Mouse (Mus musculus): ENCODE data around the gene Dhrs3.

Dhrs3 gene

DNA sequence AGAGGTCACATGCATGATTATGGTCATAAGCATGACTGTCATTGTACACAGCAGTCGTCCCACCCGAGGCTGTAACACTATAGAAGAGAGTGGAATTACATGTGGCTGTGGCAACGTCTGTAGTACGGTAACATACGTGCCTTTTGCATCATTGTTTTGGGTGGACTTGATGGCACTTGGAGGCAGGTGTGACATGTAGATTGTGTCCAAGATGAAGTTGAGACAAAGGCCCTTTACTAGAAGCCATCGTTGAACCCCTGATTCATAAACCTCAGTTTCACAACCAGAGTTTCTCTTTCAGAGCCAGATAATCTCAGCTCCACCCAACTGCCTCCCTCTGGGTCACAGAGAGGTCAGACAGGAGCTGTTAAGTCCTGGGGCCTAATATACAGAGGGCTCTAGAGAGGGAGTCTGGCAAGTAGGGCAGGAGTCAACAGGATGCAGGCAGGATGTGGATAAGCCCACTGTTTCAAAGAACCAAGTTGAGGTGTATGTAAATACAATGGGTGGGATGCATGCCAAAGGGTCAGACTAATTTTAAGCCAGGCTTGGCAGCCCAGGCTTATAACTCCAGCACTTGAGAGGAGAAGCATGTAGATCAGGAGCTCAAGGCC lies 5.5 kb downstream of the Dhrs3 start:
- DNase-seq = no peak

DNA sequence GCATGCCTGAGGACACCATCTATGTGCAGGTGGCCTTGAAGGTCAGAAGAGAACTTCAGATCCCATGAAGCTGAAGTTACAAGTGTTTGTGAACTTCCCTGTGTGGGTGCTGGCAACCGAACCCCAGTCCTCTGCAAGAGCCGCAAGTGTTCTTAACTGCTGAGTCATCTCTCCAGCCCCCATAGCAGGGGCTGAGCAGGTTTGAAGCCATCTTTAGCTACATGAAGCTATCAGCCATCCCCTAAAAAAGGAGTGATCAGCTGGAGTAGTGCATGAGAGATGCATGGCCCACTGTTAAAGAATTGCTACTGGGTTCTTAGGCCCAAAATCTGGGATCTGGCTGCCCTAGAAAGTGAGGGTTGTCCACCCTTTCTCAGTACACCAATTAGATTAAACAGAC lies 6.1 kb downstream of the Dhrs3 start:
- DNase-seq = no peak

GRCm38 (mm10) chr4:144901561-144902111 lies 9.0 kb downstream of the Dhrs3 start:
- no peak for DNase-seq

DNA sequence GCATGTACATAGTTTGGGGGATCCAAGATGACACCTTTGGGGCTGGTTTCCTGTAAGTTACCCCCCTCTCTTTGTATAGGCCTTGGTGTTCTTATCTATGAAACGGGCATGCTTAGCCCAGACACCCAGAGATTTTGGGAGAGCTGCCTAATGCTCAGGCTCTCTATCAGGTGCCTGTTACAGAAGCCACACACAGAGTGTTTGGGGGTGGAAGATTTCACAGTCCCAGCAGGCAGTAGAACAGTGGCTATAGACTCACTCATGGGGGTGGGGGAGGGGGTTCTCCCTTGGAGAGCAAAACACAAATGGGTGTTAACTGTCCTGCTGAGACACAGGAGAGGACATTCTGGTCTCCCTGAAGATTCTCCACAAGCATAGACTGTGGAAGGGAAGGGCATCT lies 10.5 kb downstream of the Dhrs3 start:
- DNase-seq = no peak

DNA sequence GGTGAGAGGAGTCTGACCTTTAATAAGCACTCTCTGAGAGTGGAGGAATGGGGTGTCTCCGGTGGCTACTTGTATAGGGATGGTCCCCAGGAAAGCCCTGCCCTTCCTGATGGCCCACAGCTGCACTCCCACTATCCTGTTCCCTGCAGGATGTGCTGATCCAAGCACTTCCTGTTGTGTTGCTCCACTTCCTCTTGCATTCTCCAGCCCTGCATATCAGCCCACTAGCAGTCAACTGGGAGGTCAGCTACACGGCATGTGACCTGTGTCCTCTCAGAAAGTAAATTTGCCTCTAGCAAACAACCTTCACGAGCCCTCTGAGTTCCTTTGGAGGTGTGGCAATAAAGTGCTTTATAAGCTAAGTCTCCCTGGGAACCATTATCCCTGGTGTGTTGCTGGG lies 11.3 kb downstream of the Dhrs3 start:
- no peak for DNase-seq

GRCm38 (mm10) chr4:144905128-144905527 lies 12.5 kb downstream of the Dhrs3 start:
- DNase-seq = no peak

DNA sequence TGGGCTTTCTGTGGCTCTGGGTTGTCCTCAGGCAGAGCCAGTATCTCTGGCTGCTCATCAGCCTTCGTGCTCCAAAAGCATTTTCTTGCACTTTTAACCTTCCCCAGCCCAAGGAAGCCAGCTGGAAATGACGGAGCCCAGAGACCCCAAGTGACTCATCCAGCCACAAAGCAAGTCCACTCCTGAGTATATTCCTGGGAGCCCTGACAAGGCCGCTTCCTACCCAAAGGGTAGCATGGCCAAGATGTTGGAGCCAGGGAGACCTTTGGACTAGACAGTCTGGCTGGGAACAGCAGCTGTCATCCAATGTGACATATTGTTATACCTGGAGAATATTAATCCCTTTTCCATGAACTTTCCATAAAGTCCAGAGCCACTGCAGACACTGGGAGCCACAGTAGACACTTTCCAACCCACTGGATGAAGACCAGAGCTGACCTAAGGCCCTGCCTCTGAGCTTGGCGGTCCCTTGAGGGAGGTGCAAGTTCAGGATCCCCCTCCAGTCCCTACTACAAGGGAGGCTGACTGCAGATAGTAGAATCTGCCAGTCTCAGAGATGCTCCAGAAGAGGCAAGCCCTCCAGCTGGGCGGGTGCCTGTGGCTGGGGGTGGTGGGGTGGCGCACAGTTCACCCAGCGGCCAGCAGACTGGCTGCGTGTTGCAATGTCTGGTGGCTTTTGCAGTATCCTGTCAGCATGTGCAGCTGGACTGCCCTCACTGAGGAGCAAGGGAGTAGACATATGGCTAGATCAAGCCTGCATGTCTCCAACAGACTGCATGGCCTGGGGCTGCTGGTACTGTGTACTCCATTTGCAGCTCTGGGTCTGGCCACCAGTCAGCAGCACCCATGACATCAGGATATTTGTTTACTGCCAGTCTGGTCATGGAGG lies 13.6 kb downstream of the Dhrs3 start:
- peak in 1 of 2 experiments; percentile 12 for DNase-seq

DNA sequence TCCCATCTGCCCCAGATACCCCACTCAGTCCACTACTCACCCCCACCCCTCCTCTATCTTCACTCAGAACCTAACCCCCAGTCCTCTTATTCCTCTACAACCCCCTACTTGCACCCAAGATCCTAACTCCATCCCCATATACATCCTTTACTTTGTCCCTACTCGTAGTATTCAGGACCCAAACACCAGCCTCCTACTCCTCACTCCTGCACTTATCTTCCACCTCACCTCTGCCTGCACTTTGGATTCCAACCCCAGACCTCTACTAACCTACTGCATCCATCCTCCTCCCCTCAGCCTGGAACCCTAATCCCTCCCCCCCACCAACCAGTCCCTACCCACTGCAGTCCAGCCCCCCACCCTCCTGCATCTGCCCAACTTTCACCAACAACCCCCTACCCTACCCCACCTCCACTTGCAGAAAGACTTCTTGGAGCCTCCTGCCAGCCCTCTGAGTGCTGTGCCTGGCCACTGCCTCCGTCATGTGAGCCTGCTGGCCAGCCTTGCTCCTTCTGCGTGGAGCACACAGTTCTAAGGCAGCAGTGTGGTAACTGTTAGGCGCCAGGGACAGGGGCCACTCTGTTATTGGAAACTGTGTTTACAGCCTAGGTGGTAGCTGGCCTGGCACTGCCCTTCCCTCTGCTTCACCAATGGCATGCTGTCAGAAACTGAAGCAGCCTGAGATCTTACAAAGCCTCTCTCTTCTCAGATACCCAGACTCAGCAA lies 14.5 kb downstream of the Dhrs3 start:
- DNase-seq = no peak

GRCm38 (mm10) chr4:144908825-144909224 lies 16.2 kb downstream of the Dhrs3 start:
- no peak for DNase-seq

DNA sequence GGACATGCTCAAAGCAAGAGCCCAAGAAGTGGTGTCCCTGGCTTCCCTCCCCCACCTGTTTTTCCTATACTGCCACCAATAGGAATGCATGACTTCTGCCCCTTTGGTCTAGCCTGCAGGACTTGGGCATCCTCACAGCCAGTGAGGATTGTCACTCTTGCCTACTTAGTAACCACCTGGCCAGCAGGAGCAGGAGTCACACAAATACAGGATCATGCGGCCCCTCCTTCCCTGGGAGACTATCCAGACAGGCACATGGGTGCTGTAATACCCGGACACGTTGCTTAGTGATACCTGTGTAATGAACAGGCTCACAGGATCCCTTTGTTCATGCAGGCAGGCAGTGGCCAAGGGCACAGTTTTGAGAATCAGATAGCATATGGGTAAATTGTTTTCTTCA lies 17.7 kb downstream of the Dhrs3 start:
- DNase-seq = no peak

DNA sequence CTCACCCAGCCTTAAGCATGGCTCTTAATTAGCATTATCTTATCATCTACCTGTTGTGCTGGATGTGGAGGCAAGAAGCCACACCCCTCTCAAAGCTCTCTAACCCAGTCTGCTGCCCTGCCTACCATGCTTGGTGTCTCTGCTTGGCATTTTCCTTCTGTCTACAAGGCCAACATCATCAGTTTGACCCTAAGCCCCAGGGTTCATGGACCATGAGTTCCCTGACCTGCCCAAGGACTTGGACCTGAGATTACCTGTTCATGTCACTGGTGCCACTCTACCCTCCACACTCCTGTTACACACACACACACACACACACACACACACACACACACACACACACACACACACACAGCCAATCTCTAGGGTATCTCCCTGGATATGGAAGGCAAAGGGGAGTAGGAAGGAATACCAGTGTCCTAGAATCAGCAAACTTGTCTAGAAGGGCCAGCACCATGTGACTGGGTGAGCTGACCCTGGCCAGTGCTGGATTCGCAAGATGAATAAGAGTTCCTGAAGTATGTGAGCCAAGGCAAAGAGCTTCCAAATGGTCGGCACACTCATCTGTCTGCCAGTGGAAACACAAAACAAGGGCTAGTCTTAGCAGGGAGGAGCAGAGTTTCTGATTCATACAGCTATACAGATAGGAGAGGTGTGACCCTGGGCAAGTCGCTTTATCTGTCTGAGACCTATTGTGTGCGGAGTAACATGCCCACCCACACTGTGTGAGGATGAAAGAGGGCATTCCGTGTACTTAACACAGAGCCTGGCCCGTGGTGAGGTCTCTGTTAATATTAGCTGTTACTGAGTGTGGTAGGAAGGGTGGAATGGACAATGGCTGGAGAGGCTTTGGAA lies 20.9 kb downstream of the Dhrs3 start:
- DNase-seq = no peak

DNA sequence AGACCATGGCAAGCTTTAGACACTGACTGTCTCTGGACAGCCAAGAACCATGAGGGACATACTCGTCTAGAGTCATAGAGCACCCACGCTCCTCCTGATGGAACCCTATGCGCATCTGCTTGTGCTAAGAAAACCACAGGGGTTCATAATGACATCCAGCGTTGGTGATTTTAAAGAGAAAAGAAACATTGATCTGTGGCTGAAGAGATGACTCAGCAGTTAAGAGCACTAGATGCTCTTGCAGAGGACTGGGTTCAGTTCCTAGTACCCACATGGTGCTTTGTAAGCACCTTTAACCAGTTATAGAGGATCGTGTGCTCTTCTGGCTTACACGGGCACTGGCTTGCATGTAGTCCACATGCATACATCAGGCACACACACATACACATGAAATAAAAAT lies 23.9 kb downstream of the Dhrs3 start:
- DNase-seq = no peak

DNA sequence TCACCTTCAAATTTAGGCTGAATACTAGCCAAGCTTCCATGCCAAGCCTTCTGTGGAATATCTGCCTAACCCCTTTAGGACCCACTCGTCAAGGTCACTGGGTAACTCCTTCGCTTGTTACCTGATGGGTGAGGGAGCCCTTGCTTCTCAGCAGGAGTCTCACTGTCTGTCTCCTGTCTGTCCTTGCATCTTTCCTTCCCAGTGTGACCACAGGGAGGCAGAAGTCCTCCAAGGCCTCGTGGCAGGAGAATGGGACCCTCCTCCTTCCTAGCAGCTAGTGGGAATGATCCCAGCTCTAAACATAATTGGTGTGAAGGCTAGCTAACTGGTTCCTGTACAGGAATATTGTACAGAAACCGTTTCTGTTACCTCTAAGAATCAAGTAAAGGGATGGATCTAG lies 24.5 kb downstream of the Dhrs3 start:
- DNase-seq = no peak

DNA sequence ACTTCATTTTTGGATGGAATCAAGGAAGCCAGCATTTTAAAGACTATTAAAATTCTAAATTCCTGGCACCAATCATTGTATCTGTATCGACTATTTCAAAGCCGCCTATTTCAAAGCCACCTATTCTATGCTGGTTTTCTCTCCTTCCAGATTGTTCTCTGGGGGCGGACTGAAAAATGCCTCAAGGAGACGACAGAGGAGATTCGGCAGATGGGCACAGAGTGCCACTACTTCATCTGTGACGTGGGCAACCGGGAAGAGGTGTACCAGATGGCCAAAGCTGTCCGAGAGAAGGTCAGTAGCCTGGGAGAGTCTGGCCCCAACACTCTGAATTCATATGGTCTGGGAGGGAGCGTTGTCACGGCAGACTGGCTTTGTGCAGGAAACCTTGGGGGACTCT lies 25.9 kb downstream of the Dhrs3 start:
- DNase-seq = no peak

DNA sequence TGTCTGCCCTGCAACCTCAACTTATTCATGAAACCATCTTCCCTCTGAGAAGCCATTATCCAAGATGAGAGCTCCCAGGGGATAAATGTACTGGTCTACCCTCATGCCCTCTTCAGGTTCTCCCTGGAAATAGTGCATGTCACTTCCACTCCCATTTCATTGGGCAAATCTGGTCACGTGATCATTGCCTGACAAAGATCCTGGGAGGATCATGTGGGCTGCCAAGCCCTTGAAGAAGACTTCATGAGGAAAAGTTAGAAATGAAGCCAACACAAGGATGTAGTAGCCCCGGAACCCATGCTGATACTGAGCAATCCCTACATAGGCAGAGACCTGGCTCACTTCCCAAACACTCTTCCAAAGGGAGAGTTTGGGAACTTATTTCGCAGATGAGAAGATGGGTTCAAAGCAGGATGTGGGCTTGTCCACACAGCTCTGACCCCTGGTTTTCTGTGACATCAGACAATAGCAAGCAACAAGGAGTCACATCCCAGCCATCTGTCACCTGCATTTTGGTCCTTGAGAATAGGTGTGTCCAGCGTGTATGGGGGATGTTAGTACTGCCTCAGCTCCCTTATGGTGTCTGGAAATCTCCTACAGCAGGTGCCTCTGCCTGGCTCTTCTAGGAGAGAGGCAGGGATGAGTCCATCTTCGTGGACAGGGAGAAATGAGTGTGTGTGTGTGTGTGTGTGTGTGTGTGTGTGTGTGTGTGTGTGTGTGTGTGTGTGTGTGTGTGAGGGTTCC lies 36.2 kb downstream of the Dhrs3 start:
- DNase-seq = peak in 1 of 2 experiments; percentile 16

- DNase-seq = peak; percentile 81 to 84
These were observed 37.2 kb downstream of the Dhrs3 start for GRCm38 (mm10) chr4:144929811-144930221.

GRCm38 (mm10) chr4:144930366-144930765 lies 37.7 kb downstream of the Dhrs3 start:
- DNase-seq = peak; percentile 50 to 59

DNA sequence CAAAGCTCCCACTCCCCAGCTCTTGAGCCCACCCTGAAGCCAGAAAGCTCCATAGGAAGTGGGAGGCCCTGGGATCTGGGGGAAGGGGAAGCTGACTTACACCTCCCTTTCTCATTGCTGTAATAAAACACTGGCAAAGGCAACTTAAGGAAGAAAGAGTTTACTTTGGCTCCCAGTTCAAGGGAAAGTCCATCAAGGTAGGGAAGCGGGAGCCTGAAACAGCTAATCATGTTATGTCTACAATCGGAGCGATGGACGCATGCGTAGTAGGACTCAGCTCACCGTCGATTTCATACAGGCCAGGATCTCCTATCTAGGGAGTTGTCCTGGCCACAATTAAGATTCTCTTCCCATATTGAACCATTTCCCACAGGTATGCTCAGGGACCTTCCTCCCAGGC lies 38.5 kb downstream of the Dhrs3 start:
- DNase-seq = no peak

- no peak for DNase-seq
These were observed 41.9 kb downstream of the Dhrs3 start for GRCm38 (mm10) chr4:144934501-144934900.

- peak; percentile 20 to 38 for DNase-seq
These were observed 44.0 kb downstream of the Dhrs3 start for GRCm38 (mm10) chr4:144936563-144937154.

GRCm38 (mm10) chr4:144939847-144940411 lies 47.3 kb downstream of the Dhrs3 start:
- DNase-seq = no peak

All from cerebellum, postnatal 25 days (tissue).